Mouse (Mus musculus) v-Abl transformed pro-B cells (cell line): ENCODE measurements at regions not wholly inside any gene's neighbourhood (a gene's known extent, or its start where the extent isn't known, plus 50 kb on each side); places are given as distances from the start of the nearest gene placed in this dataset.

Source experiments
- in situ Hi-C, 2 experiments: fragments of 400-800 bp; cut with MboI; formaldehyde crosslinking; loops; one replicate each; pipeline ENCODE4 v1.15.1; 2025; ENCODE audit not compliant: unreplicated experiment in 2 of 2

GRCm38 (mm10) chr3:136993473-136993872 lies 323.5 kb downstream of the Ppp3ca start:
- in situ Hi-C loops, result loop anchor here in 1 of 2 experiments (10.0 kb wide), 1 partner anchor 1109 kb away; no protein-coding TSS in a partner anchor

GRCm38 (mm10) chr3:136994361-136995083 lies 324.6 kb downstream of the Ppp3ca start:
- in situ Hi-C loops, result loop anchor here in 1 of 2 experiments (10.0 kb wide), 1 partner anchor 1110 kb away; no protein-coding TSS in a partner anchor

- in situ Hi-C loops, result loop anchor here in 1 of 2 experiments (10.0 kb wide), 1 partner anchor 1111 kb away; no protein-coding TSS in a partner anchor
Observed at GRCm38 (mm10) chr3:136995611-136996335, 325.8 kb downstream of the Ppp3ca start.

DNA sequence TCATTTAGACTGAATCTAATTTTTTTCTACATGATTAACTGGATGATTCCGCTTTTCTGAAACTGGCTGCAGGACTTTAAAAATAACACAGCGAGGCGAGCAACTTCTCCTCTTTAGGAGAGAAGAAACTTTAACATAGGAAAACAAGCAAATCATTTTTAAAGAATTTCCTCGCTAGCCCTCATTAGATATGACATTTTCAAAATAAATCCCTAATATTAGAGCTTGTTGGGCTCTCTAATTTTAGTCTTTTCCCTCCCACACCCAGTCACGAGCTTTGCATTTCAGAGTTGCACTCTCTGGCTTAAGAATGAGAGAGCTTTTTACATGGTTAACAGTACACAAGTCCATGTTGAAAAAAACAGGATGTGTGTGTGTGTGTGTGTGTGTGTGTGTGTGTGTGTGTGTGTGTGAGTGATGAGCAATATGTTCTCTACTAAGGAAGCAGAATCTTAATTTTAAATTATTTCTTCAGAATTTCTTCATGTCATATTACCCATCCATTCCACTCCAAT lies 326.5 kb downstream of the Ppp3ca start:
- in situ Hi-C loops, result loop anchor here in 1 of 2 experiments (10.0 kb wide), 1 partner anchor 1112 kb away; no protein-coding TSS in a partner anchor

- in situ Hi-C loops, result no loop called here
Observed at GRCm38 (mm10) chr3:137011551-137011950, 329.3 kb upstream of the Emcn start.

DNA sequence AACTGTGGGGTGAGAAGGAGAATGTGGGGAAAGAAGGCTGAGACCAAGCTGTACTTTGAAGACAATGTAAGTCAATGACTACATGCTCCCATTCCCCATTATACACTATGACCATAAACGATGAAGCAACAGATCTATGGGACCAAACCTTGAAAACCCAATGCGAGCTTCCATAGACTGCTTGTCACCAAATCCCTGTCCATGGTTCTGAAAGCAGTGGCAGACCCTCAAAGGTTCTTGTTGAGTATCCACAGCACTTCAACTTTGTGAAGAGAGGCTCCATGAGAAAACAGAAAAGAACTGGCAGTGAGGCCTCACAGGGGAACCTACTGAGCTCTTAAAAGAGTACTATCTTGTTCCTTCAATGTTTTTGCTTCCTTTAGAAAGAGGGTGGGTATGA lies 326.2 kb upstream of the Emcn start:
- in situ Hi-C loops, result no loop called here

- in situ Hi-C loops, result no loop called here
Observed at GRCm38 (mm10) chr3:137015199-137015598, 325.7 kb upstream of the Emcn start.

GRCm38 (mm10) chr3:137019971-137020634 lies 320.8 kb upstream of the Emcn start:
- in situ Hi-C loops, result no loop called here

- in situ Hi-C loops, result no loop called here
Observed at GRCm38 (mm10) chr3:137029546-137029945, 311.3 kb upstream of the Emcn start.

- in situ Hi-C loops, result no loop called here
Observed at GRCm38 (mm10) chr3:137032802-137033201, 308.1 kb upstream of the Emcn start.

DNA sequence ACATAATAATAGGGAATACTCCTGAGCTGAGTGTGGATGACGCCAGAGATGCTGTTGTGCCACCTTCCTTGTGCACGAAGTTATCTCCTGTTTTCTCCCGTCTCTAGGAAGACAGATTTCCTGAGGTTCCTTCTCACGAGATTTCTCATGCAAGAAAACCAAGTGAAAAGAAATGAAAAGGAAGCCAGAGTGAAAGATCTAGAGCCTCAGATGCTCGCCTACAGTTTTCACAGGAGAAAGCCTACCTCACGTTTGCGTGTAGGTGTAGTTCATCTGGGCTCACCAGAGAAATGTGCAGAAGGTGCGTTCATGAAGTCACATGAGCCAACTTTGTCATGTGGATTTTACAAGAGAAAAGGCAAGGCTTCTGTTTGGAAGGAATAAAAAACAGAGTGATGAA lies 301.2 kb upstream of the Emcn start:
- in situ Hi-C loops, result no loop called here

GRCm38 (mm10) chr3:137056544-137057224 lies 284.2 kb upstream of the Emcn start:
- in situ Hi-C loops, result no loop called here

GRCm38 (mm10) chr3:137057225-137057910 lies 283.5 kb upstream of the Emcn start:
- in situ Hi-C loops, result no loop called here

- in situ Hi-C loops, result no loop called here
Observed at GRCm38 (mm10) chr3:137057911-137058260, 283.0 kb upstream of the Emcn start.

GRCm38 (mm10) chr3:137062067-137062466 lies 278.8 kb upstream of the Emcn start:
- in situ Hi-C loops, result no loop called here

GRCm38 (mm10) chr3:137067336-137067735 lies 273.5 kb upstream of the Emcn start:
- in situ Hi-C loops, result no loop called here

GRCm38 (mm10) chr3:137069334-137069733 lies 271.5 kb upstream of the Emcn start:
- in situ Hi-C loops, result no loop called here

- in situ Hi-C loops, result no loop called here
Observed at GRCm38 (mm10) chr3:137077718-137078599, 262.9 kb upstream of the Emcn start.

GRCm38 (mm10) chr3:137078600-137078975 lies 262.3 kb upstream of the Emcn start:
- in situ Hi-C loops, result no loop called here
